Mouse (Mus musculus) Patski (cell line): ENCODE results near the gene Ebi3. TPM values are rescaled to one million over a fixed set of nuclear protein-coding genes. Genes with fewer than 3 reads are reported as not detected.
"Not testable (repeated sequence)": the region's sequence is repeated elsewhere in the genome, so short reads cannot be mapped to it uniquely, and the experiment has no call there.

Source experiments
- ATAC-seq: fragments of 100-300 bp; one replicate; pipeline ENCODE4 v1.8.0; 2021
- CTCF ChIA-PET: fragments of 350-600 bp; sonication (Branson Sonifier 250); formaldehyde crosslinking; loops from one replicate; lab custom pipeline; 2022; ENCODE audit warnings: inconsistent platforms; lab: Charles Lee
- POLR2A ChIA-PET: fragments of 350-600 bp; sonication (Branson Sonifier 250); formaldehyde crosslinking; loops from one replicate; lab custom pipeline; 2022; ENCODE audit warnings: antibody characterized with exemption, inconsistent platforms; lab: Charles Lee
- DNase-seq: peaks from one replicate; pipeline ENCODE4 v3.0.0-alpha.2; 2011; ENCODE audit warnings: low read depth, low spot score
- H3K27me3 ChIP-seq: fragments of 371-371 bp; one replicate; pipeline ENCODE4 v1.5.1; 2021
- CTCF ChIP-seq: fragments of 100-300 bp; IDR thresholded peaks from one replicate; pipeline ENCODE4 v1.5.1; 2021
- in situ Hi-C: fragments of 300-500 bp; cut with MboI; formaldehyde crosslinking; loops from 3 replicates; pipeline ENCODE4 v1.11.1; 2018; ENCODE audit warnings: low pct_unique_long_range_greater_than_20kb, mixed read lengths
- polyA plus RNA-seq: library from polyadenylated mRNA; unstranded; gene quantifications from one replicate; pipeline ENCODE4 v1.2.3, GENCODE M21; 2021

Ebi3 gene
- not detected for polyA plus RNA-seq

GRCm38 (mm10) chr17:55952447-55953027 lies at the start of gene Ebi3:
Ebi3 (plus strand) TSS chr17:55952640.
- ChIA-PET POLR2A (no interaction called here), CTCF (no interaction called here)
- no peak for TF ChIP-seq CTCF
- DNase-seq = no peak
- in situ Hi-C loops = no loop called here
- no peak for ATAC-seq
- peaks cover 19% of the 10 kb centered on the region for H3K27me3 ChIP-seq

- DNase-seq (no peak), ATAC-seq (no peak)
- POLR2A ChIA-PET = no interaction called here
- TF ChIP-seq CTCF = no peak
- in situ Hi-C loops = no loop called here
- H3K27me3 ChIP-seq = peaks cover 1% of the 10 kb centered on the region
- CTCF ChIA-PET = no interaction called here
Observed at GRCm38 (mm10) chr17:55903087-55903486, 49.4 kb upstream of the Ebi3 start.

DNA sequence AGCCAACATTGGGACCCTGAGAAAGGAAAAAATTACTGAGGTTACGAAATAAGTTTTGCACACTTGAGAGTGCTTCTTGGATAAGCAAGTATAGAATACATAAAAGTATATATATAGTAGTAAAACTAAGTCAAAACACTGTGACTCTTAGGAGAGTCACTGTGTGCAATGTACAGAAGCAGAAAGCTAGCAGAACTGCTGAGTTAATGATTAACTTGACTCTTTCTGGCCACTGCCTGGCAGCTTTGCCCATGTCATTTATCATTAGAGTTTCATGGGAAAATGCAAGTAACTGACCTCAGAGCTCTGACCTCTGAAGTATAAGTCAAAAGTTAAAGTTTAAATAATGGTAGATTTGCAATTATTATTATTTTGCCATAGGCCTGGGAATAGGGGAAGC lies 48.8 kb upstream of the Ebi3 start:
- no peak for TF ChIP-seq CTCF
- CTCF ChIA-PET = no interaction called here
- POLR2A ChIA-PET = no interaction called here
- in situ Hi-C loops = no loop called here
- peaks cover 7% of the 10 kb centered on the region for H3K27me3 ChIP-seq
- no peak for DNase-seq
- ATAC-seq = no peak

DNA sequence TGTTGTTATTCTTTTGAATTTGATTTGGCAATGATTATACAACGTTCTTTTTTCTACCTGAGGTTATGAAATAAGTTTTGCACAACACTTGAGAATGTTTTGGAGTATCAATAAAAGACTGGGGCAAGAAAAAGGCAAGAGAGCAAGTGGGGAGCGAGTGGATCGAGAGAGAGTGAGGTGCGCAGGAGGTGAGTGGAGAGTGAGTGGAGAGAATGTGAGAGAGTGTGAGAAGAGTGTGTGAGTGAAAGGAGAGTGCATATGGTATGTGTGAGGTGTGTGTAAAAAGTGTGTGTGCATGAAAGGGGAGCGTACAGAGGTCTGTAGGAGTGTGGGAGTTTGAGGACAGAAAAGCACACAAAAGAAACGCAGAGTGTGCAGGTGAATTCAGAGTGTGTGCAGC lies 48.3 kb upstream of the Ebi3 start:
- ChIA-PET POLR2A (no interaction called here), CTCF (no interaction called here)
- in situ Hi-C loops = no loop called here
- no peak for TF ChIP-seq CTCF
- ATAC-seq = no peak
- DNase-seq = no peak
- H3K27me3 ChIP-seq = peaks cover 7% of the 10 kb centered on the region

DNA sequence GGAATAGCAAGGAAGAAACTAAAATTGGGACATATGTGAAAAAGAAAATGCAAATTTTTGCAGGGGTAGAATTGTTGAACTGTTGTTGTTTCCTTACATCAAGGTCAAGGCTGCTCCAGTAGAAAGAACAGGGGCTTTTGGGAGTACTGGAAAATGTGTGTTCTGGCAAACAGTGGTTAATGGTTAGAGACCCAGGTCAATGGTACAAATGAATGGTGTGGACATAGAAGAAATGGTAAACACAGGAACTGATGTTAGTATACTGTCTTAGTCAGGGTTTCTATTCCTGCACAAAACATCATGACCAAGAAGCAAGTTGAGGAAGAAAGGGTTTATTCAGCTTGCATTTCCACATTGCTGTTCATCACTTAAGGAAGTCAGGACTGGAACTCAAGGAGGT lies 45.8 kb upstream of the Ebi3 start:
- in situ Hi-C loops = no loop called here
- peaks cover 10% of the 10 kb centered on the region for H3K27me3 ChIP-seq
- CTCF ChIA-PET = no interaction called here
- no peak for TF ChIP-seq CTCF
- POLR2A ChIA-PET = no interaction called here
- ATAC-seq = no peak
- no peak for DNase-seq

DNA sequence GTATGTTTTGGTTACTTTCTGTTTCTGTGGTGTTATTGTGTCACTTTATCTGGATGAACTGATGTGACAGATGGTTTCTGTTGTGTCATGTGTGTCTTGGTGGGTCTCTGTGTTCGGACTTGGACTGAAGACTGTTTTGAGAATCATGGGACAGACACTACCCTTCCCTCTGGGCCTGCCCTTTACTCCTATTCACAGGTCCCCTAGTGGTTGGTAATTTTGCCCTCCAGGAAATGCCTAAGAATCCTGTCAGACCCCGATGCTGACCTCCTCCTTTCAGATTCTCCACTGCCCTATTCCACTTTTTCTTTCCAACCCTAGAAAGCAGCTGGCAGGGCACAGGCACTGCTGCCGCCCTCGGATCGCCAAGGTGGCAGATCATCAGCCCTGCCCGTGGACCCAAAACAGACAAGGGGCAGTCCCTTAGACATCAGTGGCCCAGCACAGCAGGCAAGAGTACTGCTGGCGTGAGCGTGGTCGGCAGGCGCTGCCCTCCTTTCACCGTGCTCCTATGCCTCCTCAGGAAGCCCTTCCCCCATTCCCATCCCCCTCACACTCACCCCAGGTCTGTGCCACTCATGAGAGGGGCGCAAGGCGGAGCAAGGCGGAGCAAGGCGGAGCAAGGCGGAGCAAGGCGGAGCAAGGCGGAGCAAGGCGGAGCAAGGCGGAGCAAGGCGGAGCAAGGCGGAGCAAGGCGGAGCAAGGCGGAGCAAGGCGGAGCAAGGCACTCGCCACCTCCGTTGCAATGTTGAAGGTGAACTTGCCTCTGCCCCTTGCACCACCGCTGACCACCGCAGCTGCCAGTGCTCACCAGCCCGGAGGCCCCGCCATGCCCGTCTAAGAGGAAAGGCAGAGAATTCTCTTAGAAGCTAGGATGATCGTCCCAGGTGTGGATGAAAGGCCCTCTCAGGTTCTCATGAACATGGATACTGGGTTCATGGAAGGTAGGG lies 20.6 kb upstream of the Ebi3 start:
- in situ Hi-C loops = no loop called here
- ChIA-PET POLR2A (no interaction called here), CTCF (no interaction called here)
- peak; percentile 81 for ATAC-seq
- peak; percentile 34 for TF ChIP-seq CTCF
- DNase-seq = no peak
- no peaks in the 10 kb centered on the region for H3K27me3 ChIP-seq

GRCm38 (mm10) chr17:55932635-55933034 lies 19.8 kb upstream of the Ebi3 start:
- CTCF ChIA-PET = no interaction called here
- no peak for TF ChIP-seq CTCF
- in situ Hi-C loops = no loop called here
- DNase-seq (no peak), ATAC-seq (no peak)
- no peaks in the 10 kb centered on the region for H3K27me3 ChIP-seq
- POLR2A ChIA-PET = no interaction called here

DNA sequence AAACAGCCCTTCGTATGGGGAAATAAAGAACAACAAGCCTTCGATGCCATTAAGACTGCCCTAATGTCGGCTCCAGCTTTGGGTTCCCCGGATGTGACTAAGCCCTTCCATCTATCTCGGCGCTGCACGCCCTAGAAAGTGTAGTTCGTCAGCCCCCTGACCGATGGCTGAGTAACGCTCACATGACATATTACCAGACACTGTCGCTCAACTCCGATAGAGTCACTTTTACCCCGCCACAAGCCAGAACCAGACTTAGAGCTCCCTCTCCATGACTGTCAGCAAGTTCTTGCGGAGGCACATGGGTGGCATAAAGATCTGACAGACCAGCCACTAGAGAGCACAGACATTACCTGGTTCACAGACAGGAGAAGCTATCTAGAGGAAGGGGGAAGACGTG lies 19.2 kb upstream of the Ebi3 start:
- DNase-seq (no peak), ATAC-seq (no peak)
- TF ChIP-seq CTCF = no peak
- ChIA-PET POLR2A (interaction anchor here (1.4 kb wide), 1 partner anchor 10 kb away, joined by 4 read pairs; no protein-coding TSS in a partner anchor), CTCF (no interaction called here)
- H3K27me3 ChIP-seq = no peaks in the 10 kb centered on the region
- in situ Hi-C loops = no loop called here

GRCm38 (mm10) chr17:55944387-55944865 lies 8.0 kb upstream of the Ebi3 start:
- ATAC-seq, in situ Hi-C loops: not testable (repeated sequence)

GRCm38 (mm10) chr17:55944866-55945682 lies 7.4 kb upstream of the Ebi3 start:
- ATAC-seq = peak; percentile 100
- DNase-seq = peak; percentile 71
- CTCF ChIA-PET, H3K27me3 ChIP-seq: not testable (repeated sequence)
- POLR2A ChIA-PET = interaction anchor here (0.6 kb wide), 1 partner anchor 55 kb away, joined by 3 read pairs; no protein-coding TSS in a partner anchor
- in situ Hi-C loops = loop anchor here (5.0 kb wide), 1 partner anchor 68 kb away; the partner anchor contains the start of gene Zfp119a

More at GRCm38 (mm10) chr17:55944387-55944865, 8.0 kb upstream of the Ebi3 start:
- CTCF ChIA-PET, DNase-seq, H3K27me3 ChIP-seq, POLR2A ChIA-PET: not testable (repeated sequence)
